Mouse (Mus musculus): ENCODE measurements at regions not wholly inside any gene's neighbourhood (a gene's known extent, or its start where the extent isn't known, plus 50 kb on each side); places are given as distances from the start of the nearest gene placed in this dataset.

GRCm38 (mm10) chr10:44691590-44692327 is 163.5 kb upstream of the Prdm1 start:
- Histone ChIP-seq H3K4me1 (ENCODE audit: control insufficient read depth, insufficient read depth, low read length) (no peaks in the 10 kb centered on the region), H3K36me3 (ENCODE audit: control insufficient read depth, insufficient read depth, low read length) (no peaks in the 10 kb centered on the region), H3K4me3 (replicated peaks; ENCODE audit: low read depth, low read length) (no peak overlapping the region), H3K4me2 (ENCODE audit: low read length) (no peak overlapping the region), H3K27ac (replicated peaks; ENCODE audit: low read depth, low read length) (no peak overlapping the region), H3K27me3 (ENCODE audit: control insufficient read depth, insufficient read depth, low read length) (no peaks in the 10 kb centered on the region), H3K9me3 (ENCODE audit: control insufficient read depth, low read length) (no peaks in the 10 kb centered on the region), H3K9ac (replicated peaks; ENCODE audit: low read length) (no peak overlapping the region)
- no peak for ATAC-seq (ENCODE audit: low FRiP score, low TSS enrichment)
- WGBS: 84% methylated on average over 15 of the region's 15 CpGs
- no peak for DNase-seq

DNA sequence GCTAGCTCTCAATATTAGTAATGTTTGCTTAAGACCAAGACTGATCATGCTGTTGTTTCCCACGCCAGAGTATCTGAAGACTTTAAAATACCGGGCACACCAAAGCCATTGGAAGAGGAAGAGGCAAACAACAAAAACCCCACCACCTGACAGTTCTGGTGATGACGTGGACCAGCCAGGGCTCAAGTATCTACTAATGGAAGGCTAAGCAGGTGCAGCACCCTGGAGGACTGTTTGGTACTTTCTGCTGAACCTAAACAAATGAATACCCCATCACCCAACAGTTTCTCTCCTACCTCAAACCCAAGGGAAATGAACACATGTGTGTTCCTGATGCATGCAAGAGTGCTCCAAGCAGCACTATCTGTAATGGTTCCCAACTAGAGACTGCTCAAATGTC is 160.3 kb upstream of the Prdm1 start:
- no peaks in the 10 kb centered on the region for H3K36me3 ChIP-seq (ENCODE audit: control insufficient read depth, insufficient read depth, low read length)
- no peak overlapping the region for H3K4me3 ChIP-seq (replicated peaks; ENCODE audit: low read depth, low read length)
- H3K4me1 ChIP-seq (ENCODE audit: control insufficient read depth, insufficient read depth, low read length): no peaks in the 10 kb centered on the region
- 88% methylated on average over 3 of the region's 3 CpGs for WGBS
- no peaks in the 10 kb centered on the region for H3K27me3 ChIP-seq (ENCODE audit: control insufficient read depth, insufficient read depth, low read length)
- no peak for DNase-seq
- no peak overlapping the region for H3K27ac ChIP-seq (replicated peaks; ENCODE audit: low read depth, low read length)
- no peaks in the 10 kb centered on the region for H3K9me3 ChIP-seq (ENCODE audit: control insufficient read depth, low read length)
- H3K4me2 ChIP-seq (ENCODE audit: low read length): no peak overlapping the region
- no peak overlapping the region for H3K9ac ChIP-seq (replicated peaks; ENCODE audit: low read length)
- no peak for ATAC-seq (ENCODE audit: low FRiP score, low TSS enrichment)

- no peak for ATAC-seq (ENCODE audit: low FRiP score, low TSS enrichment)
- Histone ChIP-seq H3K4me3 (replicated peaks; ENCODE audit: low read depth, low read length) (no peak overlapping the region), H3K27me3 (ENCODE audit: control insufficient read depth, insufficient read depth, low read length) (no peaks in the 10 kb centered on the region), H3K27ac (replicated peaks; ENCODE audit: low read depth, low read length) (no peak overlapping the region), H3K9ac (replicated peaks; ENCODE audit: low read length) (no peak overlapping the region), H3K4me1 (ENCODE audit: control insufficient read depth, insufficient read depth, low read length) (no peaks in the 10 kb centered on the region), H3K4me2 (ENCODE audit: low read length) (no peak overlapping the region), H3K9me3 (ENCODE audit: control insufficient read depth, low read length) (no peaks in the 10 kb centered on the region), H3K36me3 (ENCODE audit: control insufficient read depth, insufficient read depth, low read length) (no peaks in the 10 kb centered on the region)
- 82% methylated on average over 4 of the region's 4 CpGs for WGBS
- no peak for DNase-seq
Measured at GRCm38 (mm10) chr10:44686055-44686454, 157.8 kb upstream of the Prdm1 start.

- 79% methylated on average over 3 of the region's 3 CpGs for WGBS
Measured at GRCm38 (mm10) chr10:44685215-44685614, 156.9 kb upstream of the Prdm1 start.

DNA sequence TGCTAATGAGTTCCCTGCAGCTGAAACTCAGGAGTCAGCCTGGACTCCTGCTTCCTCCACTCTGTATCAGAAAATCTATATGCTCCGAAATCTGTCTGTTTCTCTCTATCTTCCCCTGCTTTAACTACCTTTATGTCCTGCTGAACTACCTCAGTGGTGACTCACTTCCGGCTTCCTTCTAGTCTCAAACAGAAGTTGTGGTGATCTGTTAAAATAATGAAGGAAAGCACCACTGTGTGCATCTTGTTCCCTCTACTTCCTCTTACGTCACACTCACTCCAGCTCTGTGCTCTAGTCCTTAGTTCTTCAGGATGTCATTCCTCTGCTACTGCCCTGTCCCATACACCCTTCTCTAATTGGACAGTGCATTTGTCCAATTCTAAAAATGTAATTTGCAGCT is 148.2 kb upstream of the Prdm1 start:
- H3K36me3 ChIP-seq (ENCODE audit: control insufficient read depth, insufficient read depth, low read length): no peaks in the 10 kb centered on the region
- 93% methylated on average over 3 of the region's 3 CpGs for WGBS
- H3K27me3 ChIP-seq (ENCODE audit: control insufficient read depth, insufficient read depth, low read length): no peaks in the 10 kb centered on the region
- no peak overlapping the region for H3K9ac ChIP-seq (replicated peaks; ENCODE audit: low read length)
- H3K4me3 ChIP-seq (replicated peaks; ENCODE audit: low read depth, low read length): no peak overlapping the region
- no peak overlapping the region for H3K4me2 ChIP-seq (ENCODE audit: low read length)
- no peaks in the 10 kb centered on the region for H3K9me3 ChIP-seq (ENCODE audit: control insufficient read depth, low read length)
- ATAC-seq (ENCODE audit: low FRiP score, low TSS enrichment): no peak
- H3K27ac ChIP-seq (replicated peaks; ENCODE audit: low read depth, low read length): no peak overlapping the region
- no peak for DNase-seq
- no peaks in the 10 kb centered on the region for H3K4me1 ChIP-seq (ENCODE audit: control insufficient read depth, insufficient read depth, low read length)

More at GRCm38 (mm10) chr10:44685215-44685614, 156.9 kb upstream of the Prdm1 start:
- Histone ChIP-seq H3K4me3 (replicated peaks; ENCODE audit: low read depth, low read length) (no peak overlapping the region), H3K36me3 (ENCODE audit: control insufficient read depth, insufficient read depth, low read length) (no peaks in the 10 kb centered on the region), H3K9ac (replicated peaks; ENCODE audit: low read length) (no peak overlapping the region), H3K9me3 (ENCODE audit: control insufficient read depth, low read length) (no peaks in the 10 kb centered on the region), H3K4me2 (ENCODE audit: low read length) (no peak overlapping the region), H3K27me3 (ENCODE audit: control insufficient read depth, insufficient read depth, low read length) (no peaks in the 10 kb centered on the region), H3K27ac (replicated peaks; ENCODE audit: low read depth, low read length) (no peak overlapping the region), H3K4me1 (ENCODE audit: control insufficient read depth, insufficient read depth, low read length) (no peaks in the 10 kb centered on the region)
- no peak for DNase-seq
- no peak for ATAC-seq (ENCODE audit: low FRiP score, low TSS enrichment)

DNA sequence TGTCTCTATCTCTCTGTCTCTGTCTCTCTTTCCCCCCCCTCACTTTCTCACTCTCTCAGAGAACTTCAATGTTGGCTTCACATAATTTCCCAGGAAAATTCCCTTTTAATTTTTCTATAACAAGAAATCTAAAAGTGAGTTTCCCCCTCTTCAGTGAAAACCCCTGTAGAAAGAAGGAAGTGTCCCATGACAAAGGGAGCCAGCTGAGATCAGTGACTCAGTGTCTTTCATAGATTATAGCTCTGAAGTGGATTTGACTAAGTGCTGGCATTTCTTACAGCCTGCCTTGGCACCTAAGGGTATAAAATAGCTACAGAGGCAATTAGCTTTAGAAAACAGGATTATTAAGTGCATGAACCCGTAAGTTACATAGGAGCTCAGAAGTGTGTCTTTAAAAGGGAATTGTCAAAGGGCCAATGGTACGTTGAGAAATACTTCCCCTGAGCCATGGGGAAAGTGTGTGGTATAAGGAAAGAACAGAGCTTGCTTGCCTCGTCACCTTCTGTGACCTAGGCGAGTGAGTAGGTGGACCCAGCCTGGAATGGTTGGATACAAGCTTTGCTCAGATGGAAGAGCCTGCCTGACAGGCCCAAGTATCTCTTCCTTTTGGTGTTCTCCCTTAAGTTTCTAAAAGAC is 137.3 kb upstream of the Prdm1 start:
- Histone ChIP-seq H3K4me3 (replicated peaks; ENCODE audit: low read depth, low read length) (no peak overlapping the region), H3K4me1 (ENCODE audit: control insufficient read depth, insufficient read depth, low read length) (no peaks in the 10 kb centered on the region), H3K36me3 (ENCODE audit: control insufficient read depth, insufficient read depth, low read length) (no peaks in the 10 kb centered on the region), H3K9me3 (ENCODE audit: control insufficient read depth, low read length) (no peaks in the 10 kb centered on the region), H3K4me2 (ENCODE audit: low read length) (no peak overlapping the region), H3K27me3 (ENCODE audit: control insufficient read depth, insufficient read depth, low read length) (no peaks in the 10 kb centered on the region), H3K27ac (replicated peaks; ENCODE audit: low read depth, low read length) (no peak overlapping the region), H3K9ac (replicated peaks; ENCODE audit: low read length) (no peak overlapping the region)
- DNase-seq (no peak), ATAC-seq (ENCODE audit: low FRiP score, low TSS enrichment) (no peak)
- WGBS: 84% methylated on average over 4 of the region's 4 CpGs

- Histone ChIP-seq H3K4me3 (replicated peaks; ENCODE audit: low read depth, low read length) (no peak overlapping the region), H3K27ac (replicated peaks; ENCODE audit: low read depth, low read length) (no peak overlapping the region), H3K4me1 (ENCODE audit: control insufficient read depth, insufficient read depth, low read length) (no peaks in the 10 kb centered on the region), H3K9me3 (ENCODE audit: control insufficient read depth, low read length) (no peaks in the 10 kb centered on the region), H3K36me3 (ENCODE audit: control insufficient read depth, insufficient read depth, low read length) (no peaks in the 10 kb centered on the region), H3K27me3 (ENCODE audit: control insufficient read depth, insufficient read depth, low read length) (no peaks in the 10 kb centered on the region), H3K9ac (replicated peaks; ENCODE audit: low read length) (no peak overlapping the region), H3K4me2 (ENCODE audit: low read length) (no peak overlapping the region)
- DNase-seq: no peak
- no peak for ATAC-seq (ENCODE audit: low FRiP score, low TSS enrichment)
- 87% methylated on average over 3 of the region's 3 CpGs for WGBS
Measured at GRCm38 (mm10) chr10:44659499-44659898, 131.2 kb upstream of the Prdm1 start.

DNA sequence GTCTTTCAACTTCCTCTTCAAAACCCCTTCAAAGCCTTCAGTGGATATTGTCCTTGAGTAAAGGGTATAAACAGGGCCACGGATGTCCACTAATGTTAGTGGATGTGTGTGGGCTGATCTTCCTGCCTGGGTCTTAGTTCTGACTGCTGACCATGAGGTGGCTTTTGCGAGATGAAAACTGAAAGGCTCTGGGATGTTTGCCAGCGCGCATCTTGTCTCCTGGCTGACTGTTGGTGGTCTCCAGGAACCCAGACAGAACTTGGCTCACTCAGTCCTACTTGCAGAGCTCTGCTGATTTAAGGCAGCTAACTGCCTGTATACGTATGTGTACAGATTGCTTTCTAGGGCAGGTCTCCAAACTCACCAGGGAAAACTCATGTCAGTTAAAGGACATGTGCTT is 125.5 kb upstream of the Prdm1 start:
- H3K4me2 ChIP-seq (ENCODE audit: low read length): no peak overlapping the region
- no peak for ATAC-seq (ENCODE audit: low FRiP score, low TSS enrichment)
- no peaks in the 10 kb centered on the region for H3K36me3 ChIP-seq (ENCODE audit: control insufficient read depth, insufficient read depth, low read length)
- H3K27me3 ChIP-seq (ENCODE audit: control insufficient read depth, insufficient read depth, low read length): no peaks in the 10 kb centered on the region
- H3K4me1 ChIP-seq (ENCODE audit: control insufficient read depth, insufficient read depth, low read length): no peaks in the 10 kb centered on the region
- WGBS: 86% methylated on average over 5 of the region's 5 CpGs
- H3K9ac ChIP-seq (replicated peaks; ENCODE audit: low read length): no peak overlapping the region
- H3K27ac ChIP-seq (replicated peaks; ENCODE audit: low read depth, low read length): no peak overlapping the region
- DNase-seq: no peak
- H3K9me3 ChIP-seq (ENCODE audit: control insufficient read depth, low read length): no peaks in the 10 kb centered on the region
- H3K4me3 ChIP-seq (replicated peaks; ENCODE audit: low read depth, low read length): no peak overlapping the region

DNA sequence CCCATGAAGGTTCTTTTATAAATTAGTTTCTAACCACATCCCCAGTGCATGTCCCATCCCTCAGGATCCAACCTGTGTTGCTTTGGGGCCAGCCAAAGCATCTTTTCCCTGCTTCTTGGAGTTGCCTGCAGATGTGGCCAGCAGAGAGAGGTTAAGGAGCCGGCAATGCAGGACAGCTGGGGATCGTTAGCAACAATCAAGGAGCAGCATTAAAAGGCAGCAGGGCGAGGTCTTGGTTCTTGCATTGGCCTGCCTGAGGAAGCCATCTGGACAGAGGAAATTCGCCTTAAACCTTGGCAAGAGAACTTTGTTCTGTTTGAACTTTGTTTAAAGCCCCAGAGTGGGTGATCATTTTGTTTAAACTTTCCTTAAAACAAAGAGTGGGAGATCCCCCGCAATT is 118.7 kb upstream of the Prdm1 start:
- H3K27ac ChIP-seq (replicated peaks; ENCODE audit: low read depth, low read length): no peak overlapping the region
- no peak overlapping the region for H3K4me2 ChIP-seq (ENCODE audit: low read length)
- no peak for ATAC-seq (ENCODE audit: low FRiP score, low TSS enrichment)
- no peak overlapping the region for H3K4me3 ChIP-seq (replicated peaks; ENCODE audit: low read depth, low read length)
- no peaks in the 10 kb centered on the region for H3K36me3 ChIP-seq (ENCODE audit: control insufficient read depth, insufficient read depth, low read length)
- H3K9ac ChIP-seq (replicated peaks; ENCODE audit: low read length): no peak overlapping the region
- WGBS: 69% methylated on average over 5 of the region's 5 CpGs
- DNase-seq: no peak
- H3K9me3 ChIP-seq (ENCODE audit: control insufficient read depth, low read length): no peaks in the 10 kb centered on the region
- H3K4me1 ChIP-seq (ENCODE audit: control insufficient read depth, insufficient read depth, low read length): no peaks in the 10 kb centered on the region
- H3K27me3 ChIP-seq (ENCODE audit: control insufficient read depth, insufficient read depth, low read length): no peaks in the 10 kb centered on the region
